Mouse (Mus musculus): ENCODE data around the gene Jun. TPM values are rescaled to one million over a fixed set of nuclear protein-coding genes. Genes with fewer than 3 reads are reported as not detected.

Jun gene
- total and polyA plus RNA-seq, 3 experiments: not detected

- H3K9me3 ChIP-seq (replicated peaks; ENCODE audit: insufficient read depth, low read length): no peaks in the 10 kb centered on the region
- no peaks in the 10 kb centered on the region for H3K27me3 ChIP-seq (ENCODE audit: control insufficient read depth in 1 of 2, insufficient read depth in 2 of 2, low read length in 2 of 2)
- no peak for DNase-seq (ENCODE audit: low read depth, low spot score)
- TF ChIP-seq GABPA (IDR thresholded peaks at IDR 0.05; ENCODE audit: low read depth, low read length) (no peak), POLR2A (IDR thresholded peaks at IDR 0.05; ENCODE audit: control insufficient read depth in 1 of 2, insufficient read depth in 1 of 2, low read depth in 1 of 2, low read length in 2 of 2, poor library complexity in 1 of 2) (no peak), JUND (IDR thresholded peaks at IDR 0.05; ENCODE audit: low read depth, low read length) (no peak), SMC3 (IDR thresholded peaks at IDR 0.05; ENCODE audit: low read depth, low read length) (no peak), SIN3A (IDR thresholded peaks at IDR 0.05; ENCODE audit: low read length) (no peak), MAZ (IDR thresholded peaks at IDR 0.05; ENCODE audit: low read depth, low read length) (no peak), MXI1 (IDR thresholded peaks at IDR 0.05; ENCODE audit: low read depth, low read length) (no peak), RCOR1 (IDR thresholded peaks at IDR 0.05; ENCODE audit: low read depth, low read length) (no peak)
- H3K27ac ChIP-seq (ENCODE audit: control insufficient read depth, low read depth, low read length): no peak overlapping the region
- no peaks in the 10 kb centered on the region for H3K79me2 ChIP-seq (ENCODE audit: control insufficient read depth, insufficient read depth, low read length, poor library complexity)
- H3K4me1 ChIP-seq (ENCODE audit: control insufficient read depth in 1 of 2, insufficient read depth in 2 of 2, low read length in 2 of 2): no peaks in the 10 kb centered on the region
- H3K4me3 ChIP-seq (ENCODE audit: control insufficient read depth in 1 of 2, insufficient read depth in 1 of 2, low read depth in 2 of 2, low read length in 2 of 2): no peak overlapping the region
- no peaks in the 10 kb centered on the region for H3K36me3 ChIP-seq (ENCODE audit: control insufficient read depth in 1 of 2, insufficient read depth in 2 of 2, low read length in 2 of 2)
- no peak overlapping the region for H3K9ac ChIP-seq (ENCODE audit: control insufficient read depth, low read depth, low read length, poor library complexity, severe bottlenecking)
Observed at GRCm38 (mm10) chr4:95091536-95091935, 39.5 kb upstream of the Jun start.

- H3K27ac ChIP-seq (ENCODE audit: control insufficient read depth, low read depth, low read length): no peak overlapping the region
- H3K79me2 ChIP-seq (ENCODE audit: control insufficient read depth, insufficient read depth, low read length, poor library complexity): no peaks in the 10 kb centered on the region
- H3K9me3 ChIP-seq (replicated peaks; ENCODE audit: insufficient read depth, low read length): no peaks in the 10 kb centered on the region
- no peaks in the 10 kb centered on the region for H3K4me1 ChIP-seq (ENCODE audit: control insufficient read depth in 1 of 2, insufficient read depth in 2 of 2, low read length in 2 of 2)
- no peak overlapping the region for H3K4me3 ChIP-seq (ENCODE audit: control insufficient read depth in 1 of 2, insufficient read depth in 1 of 2, low read depth in 2 of 2, low read length in 2 of 2)
- H3K36me3 ChIP-seq (ENCODE audit: control insufficient read depth in 1 of 2, insufficient read depth in 2 of 2, low read length in 2 of 2): no peaks in the 10 kb centered on the region
- H3K9ac ChIP-seq (ENCODE audit: control insufficient read depth, low read depth, low read length, poor library complexity, severe bottlenecking): no peak overlapping the region
- DNase-seq (ENCODE audit: low read depth, low spot score): no peak
- no peaks in the 10 kb centered on the region for H3K27me3 ChIP-seq (ENCODE audit: control insufficient read depth in 1 of 2, insufficient read depth in 2 of 2, low read length in 2 of 2)
- TF ChIP-seq JUND (IDR thresholded peaks at IDR 0.05; ENCODE audit: low read depth, low read length): no peak
- TF ChIP-seq BHLHE40 (IDR thresholded peaks at IDR 0.05; ENCODE audit: borderline replicate concordance, low read depth, low read length): no peak
- no peak for TF ChIP-seq MYC (IDR thresholded peaks at IDR 0.05; ENCODE audit: low read depth, low read length)
- TF ChIP-seq GATA1 (IDR thresholded peaks at IDR 0.05; ENCODE audit: low read depth, low read length): no peak
- TF ChIP-seq EP300 (IDR thresholded peaks at IDR 0.05; ENCODE audit: low read depth in 1 of 2, low read length in 2 of 2): no peak
- TF ChIP-seq ZNF384 (IDR thresholded peaks at IDR 0.05; ENCODE audit: low read depth, low read length): no peak
- TF ChIP-seq MAX (IDR thresholded peaks at IDR 0.05; ENCODE audit: low read length): no peak
- no peak for TF ChIP-seq HCFC1 (IDR thresholded peaks at IDR 0.05; ENCODE audit: low read depth, low read length)
- TF ChIP-seq ELF1 (IDR thresholded peaks at IDR 0.05; ENCODE audit: low read depth, low read length): no peak
- TF ChIP-seq MXI1 (IDR thresholded peaks at IDR 0.05; ENCODE audit: low read depth, low read length): no peak
- no peak for TF ChIP-seq MYB (IDR thresholded peaks at IDR 0.05; ENCODE audit: low read depth, low read length)
- TF ChIP-seq ZC3H11A (IDR thresholded peaks at IDR 0.05; ENCODE audit: low read depth, low read length): no peak
- TF ChIP-seq MAFK (IDR thresholded peaks at IDR 0.05; ENCODE audit: borderline replicate concordance, low read depth, low read length): no peak
- TF ChIP-seq USF1 (IDR thresholded peaks at IDR 0.05; ENCODE audit: low read depth, low read length): no peak
Observed at GRCm38 (mm10) chr4:95089968-95090367, 37.9 kb upstream of the Jun start.

All from MEL (cell line).